Mouse (Mus musculus): ENCODE measurements around the gene Pipox. TPM values are rescaled to one million over a fixed set of nuclear protein-coding genes. Genes with fewer than 3 reads are reported as not detected.

The Pipox gene
- polyA plus RNA-seq, 1 experiment from 2014 or later: 6.1 TPM

DNA sequence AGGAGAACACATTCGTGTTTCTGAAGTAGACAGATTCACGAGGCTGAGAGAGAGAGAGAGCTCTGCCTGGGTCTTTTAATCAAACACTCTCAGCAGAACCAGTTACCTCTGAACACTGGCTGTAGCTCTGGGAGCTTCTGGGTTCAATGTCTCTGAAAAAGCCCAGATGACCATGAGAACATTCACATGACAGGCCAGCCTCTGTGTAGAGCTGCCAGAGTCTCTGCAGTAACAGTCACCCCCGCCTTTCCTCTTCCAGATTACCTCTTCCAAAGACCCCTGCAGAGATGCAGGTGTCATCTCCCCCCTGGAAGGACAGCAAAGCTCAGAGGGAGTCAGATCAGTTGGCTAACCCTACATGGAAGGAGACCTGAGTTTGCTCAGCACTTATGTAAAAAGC is 41.7 kb downstream of the Pipox start:
- no peak overlapping the region for H3K4me3 ChIP-seq
- H3K4me1 ChIP-seq (replicated peaks): peaks cover 95% of the 10 kb centered on the region
- no peaks in the 10 kb centered on the region for H3K9me3 ChIP-seq
- H3K27me3 ChIP-seq: peaks cover 24% of the 10 kb centered on the region
- ATAC-seq (ENCODE audit: low read depth): no peak
- no peak overlapping the region for H3K9ac ChIP-seq
- H3K4me2 ChIP-seq: no peak overlapping the region
- peaks cover 56% of the 10 kb centered on the region for H3K36me3 ChIP-seq
- 62% methylated on average over 3 of the region's 3 CpGs for WGBS
- H3K27ac ChIP-seq (replicated peaks): peak overlapping the region; percentile 89

DNA sequence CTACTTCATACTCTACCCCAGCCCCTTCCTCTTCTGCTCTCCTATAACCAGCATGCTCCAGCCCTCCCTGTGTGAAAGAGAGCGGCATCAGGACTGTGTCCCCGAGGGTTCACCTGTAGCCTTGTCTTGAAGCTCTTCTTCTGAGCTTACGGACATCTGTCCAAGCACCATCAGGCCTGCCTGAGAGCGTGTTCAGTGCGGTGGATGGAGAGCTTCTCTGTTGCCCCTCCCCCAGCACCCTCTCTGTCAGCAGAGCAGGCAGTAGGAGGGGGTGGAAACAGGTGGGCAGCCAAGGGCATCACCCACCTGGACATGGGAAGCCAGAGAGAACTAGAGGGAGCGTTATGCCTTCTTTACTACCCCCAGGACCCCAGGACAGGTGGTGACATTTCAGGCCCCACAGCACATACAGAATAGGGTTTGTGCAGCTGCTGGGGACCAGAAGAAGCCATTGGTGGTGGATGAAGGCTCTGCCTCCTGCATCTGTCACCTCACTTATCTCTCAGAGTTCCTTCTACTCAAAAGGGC is 42.3 kb downstream of the Pipox start:
- Histone ChIP-seq H3K4me3 (no peak overlapping the region), H3K4me2 (peak overlapping the region; percentile 31; the same call in 1 of the 2 replicates), H3K9me3 (no peaks in the 10 kb centered on the region), H3K27ac (replicated peaks) (peak overlapping the region; percentile 89), H3K27me3 (peaks cover 29% of the 10 kb centered on the region), H3K9ac (peak overlapping the region; percentile 48), H3K4me1 (replicated peaks) (peaks cover 95% of the 10 kb centered on the region), H3K36me3 (peaks cover 62% of the 10 kb centered on the region)
- 64% methylated on average over 6 of the region's 6 CpGs for WGBS
- ATAC-seq (ENCODE audit: low read depth): no peak

DNA sequence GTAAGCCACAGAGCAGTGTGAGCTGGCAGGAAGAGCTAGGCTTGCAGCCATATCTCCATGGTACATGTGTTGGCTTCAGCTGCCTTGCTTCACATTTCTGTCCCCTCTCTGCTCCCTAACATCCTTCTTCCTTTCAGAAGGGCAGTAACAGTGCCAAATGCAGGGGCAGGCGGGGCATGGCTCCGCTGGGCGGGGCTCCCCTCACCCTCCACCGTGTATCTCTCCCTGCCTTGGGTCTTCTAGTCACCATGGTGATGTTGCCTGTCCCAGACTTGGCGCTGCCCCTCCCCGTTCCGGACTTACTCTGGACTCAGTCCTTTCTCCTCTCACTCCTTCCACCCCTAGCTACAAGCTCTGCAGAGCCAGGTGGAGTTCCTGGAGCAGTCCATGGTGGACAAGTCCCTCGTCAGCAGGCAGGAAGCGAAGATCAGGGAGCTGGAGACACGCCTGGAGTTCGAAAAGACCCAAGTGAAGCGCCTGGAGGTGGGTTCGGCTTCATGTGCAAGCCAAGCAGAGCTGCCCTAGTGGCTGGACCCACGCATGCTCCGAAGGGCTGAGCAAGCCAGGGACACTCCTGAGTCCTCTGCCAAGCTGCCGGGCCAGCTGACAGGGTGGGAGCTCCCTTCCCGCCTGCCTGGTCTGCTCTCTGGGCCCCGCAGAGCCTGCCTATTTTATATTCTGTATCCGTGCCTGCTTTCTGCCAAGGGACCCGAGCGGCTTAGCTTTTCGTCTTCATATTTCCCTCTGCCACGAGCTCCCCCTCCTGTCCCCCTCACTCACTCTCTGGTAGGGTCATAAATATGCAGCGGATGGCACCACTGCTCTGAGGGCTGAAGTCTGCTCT is 43.3 kb downstream of the Pipox start:
- Histone ChIP-seq H3K9ac (peak overlapping the region; percentile 48; the same call in 1 of the 2 replicates), H3K4me1 (replicated peaks) (peaks cover 89% of the 10 kb centered on the region), H3K4me3 (no peak overlapping the region), H3K27ac (replicated peaks) (peak overlapping the region; percentile 89), H3K27me3 (peaks cover 36% of the 10 kb centered on the region), H3K36me3 (peaks cover 72% of the 10 kb centered on the region), H3K4me2 (peak overlapping the region; percentile 31), H3K9me3 (no peaks in the 10 kb centered on the region)
- 35% methylated on average over 24 of the region's 24 CpGs for WGBS
- ATAC-seq (ENCODE audit: low read depth): peak; percentile 74

DNA sequence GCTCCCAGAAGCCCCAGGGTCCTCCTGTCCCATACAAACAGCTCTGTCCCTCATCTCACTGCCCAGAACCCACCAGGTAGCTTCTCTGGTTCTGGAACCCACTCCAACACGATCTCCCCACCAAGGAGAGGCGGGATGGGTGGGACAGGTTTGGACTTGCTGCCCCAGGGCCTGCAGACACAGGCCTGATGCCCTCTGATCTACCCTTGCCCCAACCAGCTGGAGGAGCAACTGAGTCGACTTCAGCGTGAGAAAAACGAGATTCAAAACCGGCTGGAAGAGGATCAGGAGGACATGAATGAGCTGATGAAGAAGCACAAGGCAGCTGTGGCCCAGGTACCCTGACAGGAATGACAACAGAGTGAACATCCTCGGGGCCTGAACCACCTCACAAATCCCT is 44.7 kb downstream of the Pipox start:
- ATAC-seq (ENCODE audit: low read depth): no peak
- peaks cover 79% of the 10 kb centered on the region for H3K4me1 ChIP-seq (replicated peaks)
- peaks cover 36% of the 10 kb centered on the region for H3K27me3 ChIP-seq
- H3K27ac ChIP-seq (replicated peaks): peak overlapping the region; percentile 89
- H3K4me3 ChIP-seq: no peak overlapping the region
- peaks cover 77% of the 10 kb centered on the region for H3K36me3 ChIP-seq
- H3K9me3 ChIP-seq: no peaks in the 10 kb centered on the region
- 0 out of 2 replicates have a peak overlapping the region, but pooled peaks have one; percentile 17 for H3K9ac ChIP-seq
- WGBS: 72% methylated on average over 7 of the region's 7 CpGs
- H3K4me2 ChIP-seq: no peak overlapping the region

DNA sequence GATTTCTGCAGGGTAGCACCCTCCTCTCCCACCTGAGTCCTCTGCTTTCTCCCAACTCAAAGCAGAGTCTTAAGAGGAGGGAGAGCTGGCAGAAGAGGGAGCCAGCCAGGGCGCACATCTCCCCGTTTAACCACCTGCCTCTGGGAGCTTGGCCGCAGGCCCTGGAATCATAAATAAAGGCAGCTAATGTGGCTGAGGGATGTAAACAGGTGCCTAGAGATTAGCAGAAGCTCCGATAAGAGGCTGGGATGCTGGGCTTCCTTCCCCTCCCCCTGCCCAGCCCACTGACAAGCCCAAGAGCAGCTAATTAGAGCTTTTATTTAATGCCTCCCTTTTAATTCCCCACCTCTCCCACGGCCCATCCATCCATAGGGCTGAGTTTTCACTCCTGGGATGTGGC is 45.8 kb downstream of the Pipox start:
- 0 out of 2 replicates have a peak, but pooled peaks have one; percentile 12 for ATAC-seq (ENCODE audit: low read depth)
- Histone ChIP-seq H3K36me3 (peaks cover 78% of the 10 kb centered on the region), H3K9ac (peak overlapping the region; percentile 47; the same call in 1 of the 2 replicates), H3K9me3 (no peaks in the 10 kb centered on the region), H3K27me3 (peaks cover 31% of the 10 kb centered on the region), H3K4me3 (no peak overlapping the region), H3K27ac (replicated peaks) (peak overlapping the region; percentile 89), H3K4me2 (no peak overlapping the region), H3K4me1 (replicated peaks) (peaks cover 79% of the 10 kb centered on the region)
- 17% methylated on average over 5 of the region's 5 CpGs for WGBS

DNA sequence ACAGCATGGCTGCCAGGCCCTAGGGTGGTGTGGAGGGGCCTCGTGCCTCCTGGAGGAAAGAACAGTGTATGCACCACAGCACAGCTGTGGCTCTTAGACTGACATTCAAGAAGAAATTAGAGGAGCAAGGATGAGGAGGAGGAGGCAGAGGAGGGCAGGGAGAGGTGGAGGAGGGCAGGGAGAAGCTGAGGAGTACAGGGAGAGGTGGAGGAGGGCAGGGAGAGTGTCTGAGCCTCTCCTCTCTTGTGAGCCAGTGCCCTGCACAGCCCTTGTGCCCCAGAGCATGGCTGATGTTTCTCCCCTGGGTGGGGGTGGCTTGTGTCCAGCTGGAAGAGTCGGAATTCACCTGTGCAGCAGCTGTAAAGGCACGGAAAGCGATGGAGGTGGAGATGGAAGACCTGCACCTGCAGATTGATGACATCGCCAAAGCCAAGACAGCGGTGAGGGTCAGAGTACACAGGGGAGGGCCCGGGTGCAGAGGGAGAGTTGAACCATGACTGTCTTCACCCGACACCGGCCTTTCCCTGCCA is 46.2 kb downstream of the Pipox start:
- Histone ChIP-seq H3K9ac (peak overlapping the region; percentile 47), H3K27me3 (peaks cover 29% of the 10 kb centered on the region), H3K9me3 (no peaks in the 10 kb centered on the region), H3K4me2 (no peak overlapping the region), H3K4me3 (no peak overlapping the region), H3K4me1 (replicated peaks) (peaks cover 79% of the 10 kb centered on the region), H3K36me3 (peaks cover 79% of the 10 kb centered on the region), H3K27ac (replicated peaks) (peak overlapping the region; percentile 89)
- no peak for ATAC-seq (ENCODE audit: low read depth)
- 44% methylated on average over 9 of the region's 9 CpGs for WGBS

GRCm38 (mm10) chr11:77843906-77844200 is 50.0 kb downstream of the Pipox start:
- no peak overlapping the region for H3K4me3 ChIP-seq
- H3K9me3 ChIP-seq: no peaks in the 10 kb centered on the region
- peaks cover 85% of the 10 kb centered on the region for H3K36me3 ChIP-seq
- H3K9ac ChIP-seq: no peak overlapping the region
- peak; percentile 49; the same call in 1 of the 2 replicates for ATAC-seq (ENCODE audit: low read depth)
- peaks cover 19% of the 10 kb centered on the region for H3K27me3 ChIP-seq
- H3K4me1 ChIP-seq (replicated peaks): peaks cover 70% of the 10 kb centered on the region
- no peak overlapping the region for H3K4me2 ChIP-seq
- 43% methylated on average over 4 of the region's 4 CpGs for WGBS
- peak overlapping the region; percentile 82 for H3K27ac ChIP-seq (replicated peaks)

GRCm38 (mm10) chr11:77843068-77843905 is 50.6 kb downstream of the Pipox start:
- Histone ChIP-seq H3K9me3 (no peaks in the 10 kb centered on the region), H3K36me3 (peaks cover 89% of the 10 kb centered on the region), H3K4me2 (no peak overlapping the region), H3K27ac (replicated peaks) (peak overlapping the region; percentile 82), H3K9ac (no peak overlapping the region), H3K27me3 (peaks cover 22% of the 10 kb centered on the region), H3K4me3 (no peak overlapping the region), H3K4me1 (replicated peaks) (peaks cover 64% of the 10 kb centered on the region)
- 84% methylated on average over 21 of the region's 21 CpGs for WGBS
- no peak for ATAC-seq (ENCODE audit: low read depth)

DNA sequence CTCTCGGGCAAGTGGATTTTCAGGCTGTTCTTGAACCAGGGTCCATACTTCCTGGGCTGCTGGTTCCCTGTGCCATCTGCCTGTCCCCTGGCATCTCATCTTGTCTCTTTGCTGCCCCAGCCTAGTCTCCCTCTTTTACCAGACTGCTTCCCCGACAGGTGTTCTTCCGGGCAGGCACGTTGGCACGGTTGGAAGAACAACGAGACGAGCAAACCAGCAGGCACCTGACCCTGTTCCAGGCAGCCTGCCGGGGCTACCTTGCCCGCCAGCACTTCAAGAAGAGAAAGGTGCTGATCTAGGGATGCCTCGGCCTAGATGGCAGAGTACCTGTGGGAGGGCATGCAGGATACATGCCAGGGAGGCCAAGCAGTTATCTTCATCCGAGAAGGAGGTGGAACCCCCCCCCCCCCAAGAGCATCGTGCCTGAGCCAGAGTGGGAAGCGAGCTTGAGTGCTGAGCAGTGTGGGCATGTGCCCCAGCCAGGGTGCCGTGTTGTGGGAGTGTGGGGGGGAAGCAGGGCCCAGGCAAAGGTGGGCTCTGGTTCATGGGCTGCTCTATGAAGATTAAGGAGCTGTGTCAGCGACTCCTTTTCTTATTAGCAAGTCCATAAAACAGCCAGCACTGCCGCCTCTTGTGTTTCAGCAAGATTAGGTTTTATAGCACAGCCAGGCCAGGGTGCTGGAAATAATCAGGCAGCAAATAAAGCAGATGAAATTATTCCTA is 53.2 kb downstream of the Pipox start:
- H3K4me2 ChIP-seq: no peak overlapping the region
- H3K4me1 ChIP-seq (replicated peaks): peaks cover 49% of the 10 kb centered on the region
- no peak overlapping the region for H3K4me3 ChIP-seq
- peak overlapping the region; percentile 26; the same call in 1 of the 2 replicates for H3K9ac ChIP-seq
- H3K27ac ChIP-seq (replicated peaks): peak overlapping the region; percentile 83
- H3K27me3 ChIP-seq: peaks cover 11% of the 10 kb centered on the region; the same call in 1 of the 2 replicates
- H3K36me3 ChIP-seq: peaks cover 90% of the 10 kb centered on the region
- 69% methylated on average over 16 of the region's 16 CpGs for WGBS
- no peaks in the 10 kb centered on the region for H3K9me3 ChIP-seq
- ATAC-seq (ENCODE audit: low read depth): peak; percentile 54

DNA sequence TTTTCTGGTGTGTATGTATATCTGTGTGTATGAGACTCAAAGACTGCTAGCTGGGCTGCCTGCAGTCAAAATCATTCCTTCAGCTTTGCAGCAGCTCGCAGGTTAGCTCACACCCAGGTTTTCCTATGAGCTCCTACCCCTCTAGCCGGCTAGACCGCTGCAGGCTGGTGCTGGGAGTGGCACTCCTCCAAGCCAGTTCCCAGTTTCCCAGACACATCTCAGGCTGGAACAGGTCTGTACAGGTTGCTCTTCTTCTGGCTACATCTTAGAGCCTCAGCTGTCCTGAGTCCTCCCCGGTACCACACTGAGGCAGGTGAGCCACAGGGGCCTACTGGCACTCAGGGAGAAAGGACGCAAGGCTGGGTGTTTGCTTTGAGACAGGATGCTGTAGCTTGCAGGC is 56.0 kb downstream of the Pipox start:
- Histone ChIP-seq H3K4me2 (no peak overlapping the region), H3K9ac (no peak overlapping the region), H3K36me3 (peaks cover 92% of the 10 kb centered on the region), H3K9me3 (0 out of 2 replicates have a peak, but pooled peaks cover 4% of the 10 kb centered on the region), H3K4me1 (replicated peaks) (peaks cover 32% of the 10 kb centered on the region), H3K27me3 (peaks cover 17% of the 10 kb centered on the region), H3K27ac (replicated peaks) (no peak overlapping the region), H3K4me3 (no peak overlapping the region)
- 81% methylated on average over 5 of the region's 5 CpGs for WGBS
- no peak for ATAC-seq (ENCODE audit: low read depth)

- H3K4me3 ChIP-seq: no peak overlapping the region
- ATAC-seq (ENCODE audit: low read depth): no peak
- H3K9ac ChIP-seq: no peak overlapping the region; the same call in 1 of the 2 replicates
- H3K4me2 ChIP-seq: no peak overlapping the region
- peaks cover 22% of the 10 kb centered on the region for H3K27me3 ChIP-seq
- peaks cover 91% of the 10 kb centered on the region for H3K36me3 ChIP-seq
- H3K4me1 ChIP-seq (replicated peaks): peaks cover 26% of the 10 kb centered on the region
- 0 out of 2 replicates have a peak, but pooled peaks cover 4% of the 10 kb centered on the region for H3K9me3 ChIP-seq
- WGBS: 63% methylated on average over 4 of the region's 4 CpGs
- H3K27ac ChIP-seq (replicated peaks): 0 out of 2 replicates have a peak overlapping the region, but pooled peaks have one; percentile 30
Measured at GRCm38 (mm10) chr11:77836751-77837150, 57.1 kb downstream of the Pipox start.
